ENCODE assay signal across 25 mouse cellular contexts in genomic region chr8:46081030-46081429, GRCm38 (mm10).
"Had no signal": no experiment of that assay in that cellular context is flagged by ENCODE, and none has a peak within 500 bp of the region (broad histone marks: within the 10 kb centered on the region; RNA-seq: fewer than 3 reads in every experiment).

No protein-coding gene starts in this region.

- DNase-seq: gastrocnemius, adult 2 months; gastrocnemius, postnatal 10 days; gastrocnemius, postnatal 25 days; heart, adult 2 months; heart, postnatal 14 days; heart, postnatal 36 days; kidney, adult 18-20 months; kidney, adult 8-10 months; kidney, postnatal 10 days; kidney, postnatal 25 days; kidney, postnatal 4 days; liver had no signal

- H3K27ac ChIP-seq: gastrocnemius, adult 2 months; heart, adult 2 months; heart, embryonic 13.5 days; heart, embryonic 15.5 days; hindbrain, embryonic 10.5 days; hindbrain, embryonic 12.5 days; hindbrain, embryonic 14.5 days; intestine, embryonic 15.5 days; layer of hippocampus, adult 2 months; left cerebral cortex, adult 2 months; limb, embryonic 10.5 days; limb, embryonic 12.5 days had no signal

- H3K4me2 ChIP-seq: heart, embryonic 13.5 days; heart, embryonic 15.5 days; hindbrain, embryonic 12.5 days; hindbrain, embryonic 14.5 days; intestine, embryonic 15.5 days; limb, embryonic 12.5 days had no signal

- H3K4me1 ChIP-seq: hindbrain, embryonic 10.5 days; hindbrain, embryonic 12.5 days; intestine, embryonic 15.5 days; limb, embryonic 10.5 days; limb, embryonic 12.5 days had no signal

- H3K9ac ChIP-seq: heart, embryonic 13.5 days; heart, embryonic 15.5 days; hindbrain, embryonic 12.5 days; hindbrain, embryonic 14.5 days; intestine, embryonic 15.5 days; limb, embryonic 12.5 days had no signal

- ATAC-seq: forebrain, embryonic 16.5 days; hindbrain, embryonic 16.5 days; inflammation-experienced regulatory T-cells, adult 6 months; intestine, embryonic 15.5 days had no signal

- H3K27me3 ChIP-seq: heart, embryonic 13.5 days; heart, embryonic 15.5 days; hindbrain, embryonic 12.5 days; intestine, embryonic 15.5 days; limb, embryonic 12.5 days had no signal

- H3K36me3 ChIP-seq: heart, embryonic 15.5 days; intestine, embryonic 15.5 days; limb, embryonic 12.5 days had no signal

- H3K4me3 ChIP-seq: gastrocnemius, adult 2 months; heart, adult 2 months; heart, embryonic 13.5 days; heart, embryonic 15.5 days; hindbrain, embryonic 10.5 days; hindbrain, embryonic 12.5 days; intestine, embryonic 15.5 days; layer of hippocampus, adult 2 months; left cerebral cortex, adult 2 months; limb, embryonic 10.5 days; limb, embryonic 12.5 days had no signal

- H3K9me3 ChIP-seq: heart, embryonic 13.5 days; heart, embryonic 15.5 days; hindbrain, embryonic 10.5 days; hindbrain, embryonic 12.5 days; intestine, embryonic 15.5 days; limb, embryonic 10.5 days; limb, embryonic 12.5 days had no signal
